Mouse (Mus musculus): ENCODE measurements at regions not wholly inside any gene's neighbourhood (a gene's known extent, or its start where the extent isn't known, plus 50 kb on each side); places are given as distances from the start of the nearest gene placed in this dataset.

DNA sequence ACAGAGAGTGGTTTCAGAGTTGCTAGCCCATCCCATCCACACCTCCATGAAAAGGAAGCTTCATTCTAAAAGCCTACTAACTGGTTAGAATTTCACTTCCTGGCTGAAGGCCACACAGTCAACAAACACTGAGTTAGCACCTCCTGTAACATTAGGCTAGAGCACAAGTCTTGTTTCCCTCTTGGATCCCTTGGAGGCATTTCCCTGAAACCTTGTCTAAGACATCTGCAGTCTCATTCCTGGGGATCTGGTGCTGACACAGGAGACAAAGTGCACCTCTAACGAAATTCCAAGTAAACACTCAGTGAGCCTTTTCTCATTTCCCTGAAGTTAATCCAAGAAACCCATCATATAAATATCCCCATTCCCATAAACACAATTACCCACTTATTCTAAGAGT is 378.8 kb upstream of the Tnp1 start:
- TF ChIP-seq POLR2A (IDR thresholded peaks at IDR 0.05; ENCODE audit: borderline replicate concordance, insufficient read depth, low read length) (no peak), CTCF (IDR thresholded peaks at IDR 0.05; ENCODE audit: borderline replicate concordance, insufficient read depth, low read depth, low read length) (no peak)

Data from cerebellum, adult 2 months (tissue).